Mouse (Mus musculus): ENCODE data around the gene Hoxa9.
A peak's percentile ranks its signal among the peaks of the same experiment; 100 is the strongest.

Hoxa9 gene

DNA sequence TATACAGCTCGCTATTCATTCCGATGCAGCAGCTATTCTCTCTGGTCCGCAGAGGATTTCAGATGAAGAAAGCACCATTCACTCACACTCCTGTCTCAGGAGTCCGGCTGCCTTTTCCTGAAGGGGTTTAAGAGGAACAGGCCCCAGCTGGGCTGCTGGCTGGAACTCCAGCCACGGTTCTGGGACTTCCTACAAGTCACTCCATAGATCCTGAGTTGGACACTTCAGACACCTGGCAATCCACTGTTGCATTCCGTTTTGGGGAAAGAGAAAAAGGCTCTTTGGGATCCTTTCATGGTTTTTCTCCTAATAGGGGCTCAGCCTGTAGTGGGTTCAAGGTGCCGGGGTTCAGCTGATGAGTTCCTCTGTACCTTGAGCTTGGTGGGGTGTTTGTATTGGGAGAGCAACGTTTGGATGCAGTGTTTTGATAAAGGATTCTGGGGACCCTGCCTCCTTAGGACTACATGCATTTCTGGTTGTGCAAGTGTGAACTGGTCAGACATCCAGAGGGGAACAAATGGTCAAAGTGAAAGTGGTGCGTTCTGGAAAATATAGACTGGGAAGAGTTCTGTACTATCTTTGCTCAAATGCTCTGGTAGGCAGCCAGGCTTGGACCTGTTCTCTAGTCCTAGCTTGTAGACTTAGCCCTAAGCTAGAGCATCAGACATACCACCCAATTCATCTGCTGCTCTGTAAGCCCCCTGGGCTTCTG, 31.0 kb upstream of the Hoxa9 start:
- DNase-seq (ENCODE audit: low spot score in 2 of 2): no peak

DNA sequence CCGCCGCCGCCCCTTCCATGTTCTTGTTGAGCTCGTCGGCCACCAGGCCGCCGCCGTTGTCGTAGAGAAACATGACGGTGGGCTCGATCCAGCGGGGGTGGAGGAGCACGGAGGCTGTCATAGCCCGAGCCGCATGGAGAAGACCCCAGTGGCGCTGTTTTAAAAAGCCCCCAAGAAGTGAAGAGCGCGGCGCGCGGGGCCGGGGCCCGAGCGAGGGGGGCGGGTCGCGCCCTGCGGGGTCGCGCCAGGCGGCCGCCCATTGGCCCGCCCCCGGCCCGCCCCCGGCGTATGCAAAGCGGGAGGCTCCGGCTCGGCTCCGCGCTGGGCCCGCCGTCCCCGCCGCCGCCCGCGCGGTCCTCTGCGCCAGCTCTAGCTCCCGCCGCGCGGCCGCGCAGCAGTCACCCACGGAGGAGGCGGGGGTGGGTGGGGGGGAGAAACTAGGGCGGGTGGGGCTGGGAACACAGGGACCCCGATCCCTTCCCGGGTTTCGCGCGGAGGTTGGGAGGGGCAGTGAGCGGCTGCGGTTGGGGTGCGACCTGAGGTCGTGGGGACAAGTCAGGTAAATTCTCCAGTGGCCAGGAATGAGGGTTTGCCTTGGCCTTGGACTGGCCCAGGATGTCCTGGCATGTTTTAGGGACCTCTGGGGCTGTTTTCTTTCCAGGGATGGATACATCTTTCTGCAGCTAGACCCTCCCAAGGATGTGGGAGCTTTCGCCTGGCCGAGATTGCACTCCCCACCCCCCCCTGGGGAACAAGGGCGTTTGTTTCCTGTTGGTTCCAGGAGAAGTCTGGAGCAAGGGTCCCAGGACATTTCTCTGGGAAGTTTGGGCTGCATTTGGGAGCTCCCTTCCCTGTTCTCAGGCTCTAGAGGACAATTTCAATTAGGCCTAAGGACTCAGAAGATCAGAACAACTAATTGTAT, 30.0 kb upstream of the Hoxa9 start, which contains the start of gene Hoxa13:
TSS of gene Hoxa13 (minus strand) at position 227 of the 922 bp plus-strand sequence.
- no peak for DNase-seq (ENCODE audit: low spot score in 2 of 2)

DNA sequence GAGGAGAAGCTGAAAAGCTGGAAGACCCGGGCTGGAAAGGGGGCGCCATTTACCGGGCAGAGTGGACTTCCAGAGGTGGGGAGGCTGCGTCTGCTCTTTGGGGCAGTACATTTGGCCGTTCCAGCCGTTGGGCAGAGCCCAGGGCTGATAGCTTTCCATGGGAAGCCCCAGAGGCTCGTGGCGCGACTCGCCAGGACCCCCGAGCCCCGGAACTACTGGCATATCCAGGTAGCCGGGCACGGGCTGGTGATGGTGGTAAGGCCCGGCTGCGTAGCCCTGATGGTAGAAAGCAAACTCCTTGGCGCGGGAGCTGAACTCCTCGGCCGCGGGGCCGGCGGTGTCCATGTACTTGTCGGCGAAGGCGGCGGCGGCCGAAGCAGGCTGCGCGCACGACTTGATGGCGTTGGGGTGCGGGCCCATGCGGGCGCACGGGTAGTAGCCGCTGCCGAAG, 28.9 kb upstream of the Hoxa9 start:
- DNase-seq (ENCODE audit: low spot score in 2 of 2): no peak

DNA sequence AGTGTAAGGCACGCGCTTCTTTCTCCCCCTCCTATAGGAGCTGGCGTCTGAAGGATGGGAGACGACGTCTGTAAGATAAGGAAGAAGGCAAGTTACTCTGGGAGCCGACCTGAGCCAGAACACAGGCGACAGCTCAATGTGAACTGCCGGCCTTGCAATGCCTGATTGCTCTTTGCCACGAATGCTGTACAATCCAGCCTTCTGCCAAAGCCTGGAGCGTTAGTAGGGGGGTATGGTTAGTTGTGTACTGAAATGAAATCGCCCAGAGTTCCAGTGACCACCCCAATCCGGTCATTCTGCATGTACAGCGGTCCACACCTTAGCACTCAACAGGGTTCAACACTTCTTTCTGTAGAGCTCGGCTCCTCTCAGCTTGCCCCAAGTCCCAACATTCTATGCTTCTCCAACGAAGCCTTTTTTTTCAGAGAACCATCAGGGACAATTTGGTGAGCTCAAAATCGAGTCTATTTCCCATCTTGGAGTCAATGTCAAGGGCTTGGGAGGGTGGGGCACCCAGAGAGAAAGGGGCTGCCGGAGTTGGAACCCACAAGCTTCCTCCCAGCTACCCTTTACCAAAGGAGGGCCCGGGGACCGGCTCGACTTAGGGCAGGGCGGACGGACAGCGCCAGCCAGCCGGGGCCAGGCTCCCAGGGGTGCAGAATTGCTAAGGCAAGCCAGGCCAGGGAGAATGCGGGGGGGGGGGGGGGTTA, 28.3 kb upstream of the Hoxa9 start:
- no peak for DNase-seq (ENCODE audit: low spot score in 2 of 2)

DNA sequence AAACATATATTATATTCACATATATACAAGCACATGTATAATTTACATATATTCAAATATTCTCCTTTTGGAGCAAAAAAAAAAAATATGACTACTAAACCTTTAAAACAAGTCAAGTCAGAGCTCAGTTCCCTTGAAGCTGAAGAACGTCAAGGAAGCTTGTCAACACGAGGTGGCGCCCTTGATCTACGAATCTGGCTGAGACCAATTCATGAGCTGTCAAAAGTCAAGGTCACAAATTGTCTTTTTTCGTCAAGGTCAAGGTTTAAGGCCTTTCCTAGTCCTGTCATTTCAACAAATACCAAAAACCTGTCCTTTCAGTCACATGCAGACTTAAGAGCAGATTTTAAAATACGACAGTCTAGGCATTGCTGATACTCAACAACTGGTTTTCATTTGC, 26.1 kb upstream of the Hoxa9 start:
- DNase-seq (ENCODE audit: low spot score in 2 of 2): peak; percentile 61 to 77

DNA sequence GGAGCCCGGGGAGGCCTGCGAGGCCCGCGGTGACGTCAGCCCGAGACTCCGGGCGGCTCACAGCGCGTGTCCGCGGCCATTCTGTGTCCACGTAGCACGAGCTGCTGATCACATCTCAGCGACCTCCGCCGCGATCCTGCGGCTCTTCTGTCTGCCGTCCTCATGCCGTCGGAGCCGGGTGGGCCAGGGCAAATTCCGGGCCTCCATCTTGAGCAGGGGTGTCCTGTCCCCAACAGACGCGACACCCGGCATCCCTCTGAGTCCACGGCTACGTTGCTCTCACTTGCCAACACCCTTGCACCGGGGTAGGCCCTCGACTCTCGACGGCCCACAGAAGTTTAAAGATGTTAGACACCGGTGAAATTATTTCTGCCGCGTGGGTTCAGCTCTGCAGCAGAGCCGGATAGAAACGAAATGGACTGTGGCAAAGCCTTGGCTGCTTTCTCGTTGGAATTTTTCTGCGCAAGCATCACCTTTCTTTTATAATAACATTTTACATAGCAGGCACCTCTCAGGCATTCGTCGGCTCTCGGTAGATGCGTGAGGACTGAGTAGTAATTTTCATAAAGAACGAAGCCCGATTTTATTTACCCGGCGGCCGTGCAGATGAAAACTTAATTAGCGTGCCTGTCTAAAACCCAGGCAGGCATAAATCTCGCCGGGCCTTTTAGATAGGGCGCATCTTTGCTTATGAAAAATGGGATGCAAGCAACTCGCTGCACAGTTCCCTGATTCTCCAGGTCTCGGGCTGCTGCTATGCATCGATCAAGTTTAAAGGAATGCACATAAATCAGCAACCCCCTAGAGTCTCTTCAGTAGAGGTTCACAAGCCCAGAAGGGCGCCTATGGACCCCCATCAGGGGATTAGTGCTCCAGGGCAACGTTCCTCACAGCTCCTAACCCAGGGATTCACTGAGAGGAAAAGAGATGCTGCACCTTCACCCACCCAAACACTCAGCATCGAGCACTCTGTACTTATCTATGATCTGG, 22.9 kb upstream of the Hoxa9 start:
- DNase-seq (ENCODE audit: low spot score in 2 of 2): no peak

DNA sequence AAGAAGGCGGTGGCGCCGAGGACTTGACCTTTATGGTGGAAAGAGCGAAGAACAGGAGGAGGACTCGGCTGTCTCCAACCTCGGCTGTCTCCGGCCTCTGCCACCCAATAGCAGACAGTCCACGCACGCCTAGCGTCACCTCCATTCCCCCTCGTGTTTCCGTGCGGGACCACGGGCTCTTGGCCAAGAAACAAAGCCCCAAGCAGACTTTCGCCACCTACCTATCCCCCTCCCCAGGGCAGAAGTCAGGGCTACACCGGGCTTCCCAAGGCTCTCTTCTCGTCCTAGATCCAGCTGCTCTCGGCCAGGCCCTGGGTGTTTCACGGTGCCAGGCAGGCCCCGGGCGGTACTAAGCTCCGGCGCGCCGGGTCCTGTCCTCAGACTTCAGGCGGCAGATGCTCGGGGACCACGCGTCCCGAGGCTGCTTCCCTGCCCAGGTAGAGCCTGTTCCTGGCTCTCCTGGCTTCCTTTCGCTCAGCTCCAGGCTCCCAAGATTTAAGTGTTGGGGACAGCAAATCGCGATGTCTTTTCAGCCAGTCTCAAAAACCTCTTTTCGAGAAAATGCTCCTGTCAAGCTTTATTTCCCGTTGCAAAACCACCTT, 22.0 kb upstream of the Hoxa9 start:
- DNase-seq (ENCODE audit: low spot score in 2 of 2): no peak

DNA sequence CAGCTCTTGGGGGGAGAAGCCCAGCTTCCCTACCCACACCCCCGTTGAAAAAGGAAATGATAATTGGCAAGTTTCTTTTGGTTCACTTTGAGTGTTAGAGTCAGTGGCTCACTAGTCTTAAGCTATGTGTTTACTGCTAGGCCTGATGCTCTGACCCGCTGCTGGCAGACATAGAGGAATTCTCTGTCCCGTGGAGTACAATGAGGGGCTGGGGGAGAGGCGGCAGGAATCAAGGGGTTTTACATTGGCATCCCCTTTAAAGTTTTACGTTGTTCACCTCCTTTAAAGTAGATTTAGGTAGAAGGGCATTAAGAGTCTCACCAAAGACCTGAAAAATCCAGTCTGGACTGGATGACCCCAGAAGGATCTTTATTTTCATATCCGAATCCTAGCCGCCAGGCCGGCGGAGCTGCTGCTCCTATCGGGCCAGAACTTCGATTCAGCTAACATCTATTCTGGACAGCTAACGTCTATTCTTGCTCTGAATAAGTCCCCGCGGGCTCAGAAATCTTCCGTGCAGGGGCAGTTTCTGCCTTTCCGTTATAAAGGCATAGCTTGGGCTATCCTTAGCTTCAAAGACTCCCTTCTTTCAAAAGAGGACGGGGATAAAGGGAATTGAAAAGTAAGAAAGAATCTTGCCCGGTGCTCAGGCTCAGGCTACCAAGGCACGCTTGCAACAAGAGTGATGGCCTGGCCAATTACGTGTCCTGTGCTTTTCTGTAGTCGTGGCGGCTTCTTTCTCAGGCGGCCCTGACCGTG, 21.3 kb upstream of the Hoxa9 start:
- no peak for DNase-seq (ENCODE audit: low spot score in 2 of 2)

DNA sequence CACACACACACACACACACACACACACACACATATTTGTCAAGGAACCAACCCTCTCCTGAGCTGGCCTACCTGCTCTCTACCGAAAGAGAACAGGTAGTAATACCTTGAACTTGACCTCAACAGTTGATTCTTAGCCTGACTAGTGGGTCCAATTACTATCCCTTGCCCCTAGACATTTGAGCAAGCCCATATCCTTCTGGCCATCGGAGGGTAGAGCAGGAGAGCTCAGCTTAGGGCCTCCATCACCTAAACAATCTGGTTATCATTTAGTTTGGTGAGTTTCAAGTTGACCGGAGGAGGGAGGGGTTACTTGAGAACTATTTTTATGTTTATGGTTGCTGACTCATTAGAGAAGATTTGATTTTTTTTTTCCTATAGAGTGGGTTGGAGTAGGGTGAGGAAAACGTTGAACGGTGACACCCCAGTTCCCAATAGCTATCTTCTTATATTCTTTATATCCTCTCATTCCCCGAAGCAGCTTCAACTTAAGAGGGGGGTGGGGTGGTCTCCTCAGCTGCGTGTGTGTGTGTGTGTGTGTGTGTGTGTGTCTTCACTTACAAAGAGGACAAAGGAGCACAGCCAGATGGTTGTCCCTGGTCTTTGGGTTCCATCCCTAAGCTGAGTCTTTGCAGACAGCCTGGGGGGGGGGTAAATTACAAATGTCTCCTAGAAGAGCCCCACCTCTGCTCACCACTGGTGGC, 20.4 kb upstream of the Hoxa9 start:
- DNase-seq (ENCODE audit: low spot score in 2 of 2): no peak

DNA sequence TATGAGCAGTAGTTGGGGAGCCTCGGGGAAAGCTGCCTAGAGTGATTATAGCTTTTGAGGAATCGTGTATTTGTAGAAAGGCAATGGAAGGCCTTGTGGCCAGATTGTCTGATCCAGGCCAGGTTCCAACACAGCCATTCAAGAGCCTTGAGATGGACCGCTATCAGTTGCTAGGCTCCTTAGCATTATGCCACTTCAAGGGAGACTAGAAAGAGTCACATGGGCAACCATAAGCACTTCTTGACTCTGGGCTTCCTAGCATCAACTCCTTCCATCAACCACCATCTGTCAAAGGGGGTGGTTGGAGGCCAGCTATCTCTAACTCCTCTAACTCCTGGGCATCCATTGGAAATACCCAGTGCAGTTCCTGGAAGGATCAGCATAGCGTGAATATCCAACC, 18.9 kb upstream of the Hoxa9 start:
- DNase-seq (ENCODE audit: low spot score in 2 of 2): no peak

DNA sequence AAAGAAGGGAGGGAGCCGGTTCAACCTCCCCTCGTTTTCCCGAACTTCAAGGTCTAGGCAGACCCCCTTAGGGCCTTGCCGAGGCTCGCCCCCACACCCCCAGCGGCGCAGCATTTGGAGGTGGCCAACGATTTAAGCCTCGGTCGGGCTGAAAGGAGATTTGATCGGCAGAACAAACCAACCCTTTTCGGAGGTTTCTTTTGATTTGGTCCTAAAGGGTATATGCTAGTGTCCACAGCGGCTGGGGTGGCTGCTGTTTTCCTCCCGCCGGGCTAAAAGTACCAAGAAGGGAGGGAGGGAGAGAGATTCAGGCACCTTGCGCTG, 18.5 kb upstream of the Hoxa9 start:
- DNase-seq (ENCODE audit: low spot score in 2 of 2): no peak

DNA sequence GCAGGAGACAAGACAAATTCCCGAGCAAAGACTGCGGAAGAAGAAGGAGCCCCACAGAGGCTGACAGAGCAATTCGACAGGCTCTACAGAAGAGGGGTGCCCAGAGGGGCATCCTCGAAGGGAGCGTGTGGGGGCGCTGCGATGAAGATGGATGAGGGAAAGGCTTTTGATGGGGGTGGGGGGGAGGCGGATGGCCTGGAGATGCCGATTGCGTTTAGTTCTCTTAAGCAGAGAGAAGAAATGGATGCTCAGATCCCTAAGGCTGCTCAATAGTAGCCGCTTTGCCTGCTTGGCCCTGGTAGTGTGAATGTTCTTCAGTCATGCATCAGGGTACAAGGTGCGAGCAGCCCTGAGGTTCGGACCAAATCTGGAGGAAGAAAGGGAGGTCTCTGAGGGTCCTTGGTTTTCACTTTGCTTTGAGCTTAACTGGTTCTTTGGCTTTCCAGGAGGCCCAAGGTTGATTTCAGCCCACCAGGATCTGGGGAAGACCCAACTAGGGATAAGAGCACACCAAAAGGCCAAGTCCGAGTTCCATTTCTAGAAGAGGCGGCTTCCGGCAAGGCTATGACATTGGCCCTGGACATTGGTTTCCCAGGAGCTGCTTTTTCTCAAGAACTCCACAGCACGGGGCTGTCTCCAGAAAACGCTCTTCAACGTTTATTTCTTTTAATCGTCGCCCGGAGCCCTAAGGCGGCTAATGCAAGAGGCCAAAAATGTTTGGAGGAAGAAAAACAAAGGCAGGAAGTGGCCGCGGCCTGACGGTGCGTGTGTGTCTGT, 17.9 kb upstream of the Hoxa9 start:
- DNase-seq (ENCODE audit: low spot score in 2 of 2): no peak

DNA sequence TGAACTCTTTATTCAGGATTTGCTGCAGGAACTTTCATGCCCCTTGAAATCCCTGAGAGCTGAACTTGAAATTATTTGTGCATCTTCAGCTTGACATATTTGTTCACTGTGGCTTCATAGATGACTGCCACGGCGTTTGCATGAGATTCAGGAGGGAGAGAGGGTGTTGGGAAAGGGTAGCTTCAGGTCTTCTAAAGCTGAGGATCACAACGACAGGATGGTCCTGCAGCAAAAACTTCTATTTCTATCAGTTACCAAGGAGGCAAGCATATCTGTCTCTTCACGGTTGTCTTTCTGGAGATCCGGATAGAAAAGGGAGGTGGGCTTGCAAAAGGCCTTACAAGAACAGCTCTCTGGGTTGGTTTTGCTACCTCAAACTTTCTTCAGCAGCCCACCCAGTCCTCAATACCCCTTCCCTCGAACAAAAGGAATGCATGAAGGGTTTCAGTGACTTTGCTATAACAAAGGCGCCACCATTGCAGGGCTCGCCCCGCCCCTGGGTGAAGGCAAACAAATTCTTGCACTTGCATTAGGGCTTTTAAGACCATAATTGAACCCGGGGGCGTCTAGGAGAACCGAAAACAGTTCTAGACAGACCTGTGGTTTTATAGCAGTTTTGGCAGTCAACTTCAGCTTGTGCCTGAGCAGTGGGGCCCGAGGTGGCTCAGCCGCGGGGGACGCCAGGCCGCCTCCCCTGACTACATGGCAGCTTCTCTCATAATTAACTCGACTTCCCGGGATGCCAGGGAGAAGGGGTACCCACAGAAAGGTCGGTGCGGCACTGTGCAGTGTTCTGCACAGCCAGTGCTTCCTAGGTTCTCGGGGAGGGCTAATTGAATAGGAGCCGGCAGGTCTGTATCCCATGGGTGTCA, 17.1 kb upstream of the Hoxa9 start:
- DNase-seq (ENCODE audit: low spot score in 2 of 2): no peak

DNA sequence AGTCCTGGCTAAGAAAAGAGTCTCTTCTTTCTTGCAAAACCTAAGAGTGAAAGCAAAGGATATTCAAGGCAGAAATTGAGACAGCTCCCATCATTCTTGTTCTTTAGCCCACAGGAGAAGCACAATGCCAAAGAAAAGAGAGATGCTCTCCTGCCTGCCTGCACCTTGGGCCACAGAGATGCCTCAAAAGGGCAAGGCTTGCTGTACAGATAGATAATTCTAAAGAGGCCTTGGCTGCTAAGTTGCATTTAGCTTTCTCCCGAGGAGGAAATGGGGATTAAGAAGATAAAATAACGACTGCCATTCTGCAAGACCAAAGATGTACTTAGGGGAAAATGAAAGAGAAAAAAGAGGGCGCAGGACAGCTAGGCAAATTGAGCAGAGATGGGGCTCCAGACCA, 16.0 kb upstream of the Hoxa9 start:
- no peak for DNase-seq (ENCODE audit: low spot score in 2 of 2)

DNA sequence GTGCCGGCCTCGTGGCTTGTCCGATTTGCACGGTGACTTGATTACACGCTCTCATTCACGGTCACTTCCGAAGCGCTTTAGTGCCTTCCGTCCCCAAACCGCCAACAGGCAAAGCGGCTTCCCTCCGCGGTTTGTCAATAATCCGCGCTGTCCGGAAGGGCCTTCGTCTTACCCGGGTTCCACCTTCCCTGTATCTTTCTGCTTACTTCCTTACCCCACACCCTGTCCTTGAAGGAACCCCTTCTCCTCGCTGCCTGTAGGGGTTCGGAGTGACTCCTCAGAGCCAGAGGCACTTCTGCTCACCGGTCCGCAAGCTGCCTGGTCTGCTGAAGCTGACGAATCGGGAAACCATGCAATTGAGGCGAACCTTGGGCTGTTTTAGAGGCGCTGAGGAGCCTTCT, 15.5 kb upstream of the Hoxa9 start:
- DNase-seq (ENCODE audit: low spot score in 2 of 2): no peak

DNA sequence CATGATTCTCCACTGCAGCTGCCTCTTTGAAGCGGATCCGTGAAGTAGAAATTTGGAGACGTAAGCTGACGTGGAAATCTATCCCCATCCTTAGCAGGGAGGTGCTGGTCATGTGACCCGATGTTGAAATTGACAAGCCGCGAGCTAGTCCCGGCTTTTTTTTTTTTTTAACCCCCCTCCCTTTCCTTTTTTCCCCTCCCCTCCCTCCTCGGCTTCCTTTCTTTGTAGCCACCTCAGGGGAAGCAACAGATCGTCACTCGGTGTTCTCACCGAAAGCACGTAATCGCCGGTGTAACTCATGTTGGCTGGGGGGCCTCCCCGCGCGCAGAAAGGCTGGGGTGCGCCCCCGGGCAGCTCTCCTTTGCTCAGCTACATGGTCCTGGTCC, 14.9 kb upstream of the Hoxa9 start, which contains the start of gene Hoxa11:
TSS of gene Hoxa11 (minus strand) at position 54 of the 386 bp plus-strand sequence.
- DNase-seq (ENCODE audit: low spot score in 2 of 2): no peak

DNA sequence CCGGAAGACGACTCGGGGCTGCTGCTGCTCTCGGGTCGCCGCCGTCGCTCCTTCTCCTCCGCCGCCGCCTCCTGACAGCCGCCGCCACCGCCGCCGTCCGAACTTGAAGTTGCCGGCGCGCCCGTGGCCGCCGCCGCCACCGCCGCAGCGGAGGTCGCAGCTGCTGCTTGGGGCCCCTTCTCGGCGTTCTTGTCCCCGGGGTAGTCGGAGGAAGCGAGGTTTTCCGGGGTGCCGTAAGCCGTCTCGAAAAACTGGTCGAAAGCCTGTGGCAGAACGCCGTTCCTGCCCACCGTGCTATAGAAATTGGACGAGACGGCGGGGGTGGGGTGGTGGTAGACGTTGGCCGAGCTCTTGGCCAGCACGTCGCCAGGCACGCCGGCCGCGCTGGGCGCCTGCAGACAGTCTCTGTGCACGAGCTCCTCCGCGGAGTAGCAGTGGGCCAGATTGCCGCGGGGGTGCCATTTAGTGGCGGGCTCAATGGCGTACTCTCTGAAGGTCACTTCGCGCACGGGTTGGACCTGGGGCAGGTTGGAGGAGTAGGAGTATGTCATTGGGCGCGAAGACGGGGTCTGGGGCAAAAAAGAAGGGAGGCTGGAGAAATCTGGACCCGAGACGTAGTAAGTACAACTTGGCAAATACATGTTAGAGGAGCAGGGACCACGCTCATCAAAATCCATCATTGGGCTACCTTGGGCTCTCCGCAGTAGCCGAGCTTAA, 14.3 kb upstream of the Hoxa9 start:
- no peak for DNase-seq (ENCODE audit: low spot score in 2 of 2)

Measured in frontal cortex, postnatal 36 days (tissue).